Mouse (Mus musculus) midbrain, embryonic 13.5 days (tissue): ENCODE measurements around the gene Pmepa1. TPM values are rescaled to one million over a fixed set of nuclear protein-coding genes. Genes with fewer than 3 reads are reported as not detected.

Experiments
- ATAC-seq: fragments of 200-750 bp; cut with Nextera tagmentation; 2 replicates; pipeline ENCODE4 v1.8.0; 2017; ENCODE audit warnings: mild to moderate bottlenecking, moderate TSS enrichment, moderate library complexity
- H3K27ac ChIP-seq: fragments of 300-500 bp; sonication (generic); 2 replicates; pipeline ENCODE4 v1.5.1; 2015; ENCODE audit warnings: inconsistent platforms, mild to moderate bottlenecking, moderate library complexity
- H3K27me3 ChIP-seq: fragments of 300-500 bp; sonication (generic); 2 replicates; pipeline ENCODE4 v1.6.1; 2015; ENCODE audit warnings: mild to moderate bottlenecking, inconsistent platforms
- H3K36me3 ChIP-seq: fragments of 300-500 bp; sonication (generic); 2 replicates; pipeline ENCODE4 v1.6.1; 2015; ENCODE audit warnings: mild to moderate bottlenecking, inconsistent platforms
- H3K4me1 ChIP-seq: fragments of 300-500 bp; sonication (generic); replicated peaks from 2 replicates; pipeline ENCODE4 v1.6.1; 2015; ENCODE audit warnings: inconsistent platforms
- H3K4me2 ChIP-seq: fragments of 300-500 bp; sonication (generic); replicated peaks from 2 replicates; pipeline ENCODE4 v1.6.1; 2015; ENCODE audit warnings: moderate library complexity, mild to moderate bottlenecking, inconsistent platforms
- H3K4me3 ChIP-seq: fragments of 300-500 bp; sonication (generic); replicated peaks from 2 replicates; pipeline ENCODE4 v1.5.1; 2015; ENCODE audit warnings: mild to moderate bottlenecking, inconsistent platforms
- H3K9ac ChIP-seq: fragments of 300-500 bp; sonication (generic); replicated peaks from 2 replicates; pipeline ENCODE4 v1.6.1; 2015; ENCODE audit warnings: mild to moderate bottlenecking, inconsistent platforms
- H3K9me3 ChIP-seq: fragments of 300-500 bp; sonication (generic); 2 replicates; pipeline ENCODE4 v1.6.1; 2016; ENCODE audit warnings: mild to moderate bottlenecking, inconsistent platforms
- WGBS: fragments of 180-500 bp; shearing (Covaris S2); methylation state at CpG from one replicate; pipeline ENCODE4 v1.1.7; 2015; 5-methylcytosine and 5-hydroxymethylcytosine counted together
- polyA plus RNA-seq: library from polyadenylated mRNA; unstranded; fragments of >200 nt; fragmentation: Nextera tagmentation; extraction: Ambion mirVana; gene quantifications from 2 replicates; pipeline ENCODE4 v1.2.1, GENCODE M21; 2015

The Pmepa1 gene
- polyA plus RNA-seq: 3.9 and 4.7 TPM in 2 replicates

DNA sequence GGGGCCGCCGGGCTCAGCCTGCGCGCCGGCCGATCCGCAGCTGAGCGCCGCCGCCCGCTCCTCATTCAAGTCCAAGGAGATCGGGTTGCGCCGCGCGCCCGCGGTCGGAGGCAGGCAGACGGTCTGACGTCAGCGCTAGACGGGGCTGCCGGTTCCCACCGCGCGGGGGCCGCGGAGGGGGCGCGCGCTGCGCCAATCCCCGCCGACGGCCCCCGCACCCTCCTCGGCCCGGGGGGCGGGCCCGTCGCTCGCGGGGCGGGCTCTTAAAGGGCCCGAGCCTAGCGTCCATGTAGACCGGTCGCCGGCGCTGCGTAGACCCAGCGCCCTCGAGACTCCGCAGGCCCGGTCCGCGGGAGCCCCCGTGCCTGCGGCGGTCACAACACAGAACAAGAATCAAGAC is at the start of gene Pmepa1:
Gene Pmepa1 (minus strand): TSS at position 125 of the 400 bp plus-strand sequence.
- H3K36me3 ChIP-seq: no peaks in the 10 kb centered on the region
- H3K9me3 ChIP-seq: no peaks in the 10 kb centered on the region
- WGBS: under 1% methylated on average over 35 of the region's 61 CpGs
- peaks cover 48% of the 10 kb centered on the region for H3K4me1 ChIP-seq
- peak within 1 kb of the TSS; percentile 91 for H3K27ac ChIP-seq
- H3K4me3 ChIP-seq: peak within 1 kb of the TSS; percentile 97
- H3K9ac ChIP-seq: peak within 1 kb of the TSS; percentile 99
- 0 out of 2 replicates have a peak, but pooled peaks cover 3% of the 10 kb centered on the region for H3K27me3 ChIP-seq
- peak within 1 kb of the TSS; percentile 76 for H3K4me2 ChIP-seq
- ATAC-seq: peak; percentile 95

DNA sequence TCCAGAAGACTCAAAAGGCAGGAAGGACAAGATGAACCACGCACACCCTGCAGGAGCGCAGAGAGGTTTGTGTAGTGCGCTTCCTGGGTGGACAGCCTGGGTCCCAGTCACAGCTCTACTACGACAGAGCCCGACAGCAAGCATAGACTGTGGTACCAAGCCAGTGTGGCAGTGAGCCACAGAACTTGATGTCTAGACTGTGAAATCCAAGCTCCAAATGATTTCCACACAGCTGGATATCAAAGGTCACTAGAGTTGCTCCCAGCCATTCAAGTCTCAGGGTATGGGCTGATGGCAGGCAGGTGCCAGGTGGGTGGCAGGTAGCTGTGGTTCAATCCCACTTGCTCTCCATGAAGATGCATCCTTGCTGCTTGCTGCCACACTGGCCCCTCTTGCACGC is 45.4 kb upstream of the Pmepa1 start:
- 88% methylated on average over 6 of the region's 6 CpGs for WGBS
- Histone ChIP-seq H3K36me3 (no peaks in the 10 kb centered on the region), H3K4me3 (no peak overlapping the region), H3K27me3 (no peaks in the 10 kb centered on the region), H3K4me2 (no peak overlapping the region), H3K4me1 (no peaks in the 10 kb centered on the region), H3K9ac (no peak overlapping the region), H3K27ac (no peak overlapping the region), H3K9me3 (no peaks in the 10 kb centered on the region)
- ATAC-seq: no peak

- Histone ChIP-seq H3K4me1 (no peaks in the 10 kb centered on the region), H3K27ac (no peak overlapping the region), H3K4me2 (no peak overlapping the region), H3K36me3 (no peaks in the 10 kb centered on the region), H3K9ac (no peak overlapping the region), H3K9me3 (no peaks in the 10 kb centered on the region), H3K27me3 (no peaks in the 10 kb centered on the region), H3K4me3 (no peak overlapping the region)
- WGBS: 74% methylated on average over 2 of the region's 2 CpGs
- ATAC-seq: no peak
Observed at GRCm38 (mm10) chr2:173321194-173321593, 44.9 kb upstream of the Pmepa1 start.

DNA sequence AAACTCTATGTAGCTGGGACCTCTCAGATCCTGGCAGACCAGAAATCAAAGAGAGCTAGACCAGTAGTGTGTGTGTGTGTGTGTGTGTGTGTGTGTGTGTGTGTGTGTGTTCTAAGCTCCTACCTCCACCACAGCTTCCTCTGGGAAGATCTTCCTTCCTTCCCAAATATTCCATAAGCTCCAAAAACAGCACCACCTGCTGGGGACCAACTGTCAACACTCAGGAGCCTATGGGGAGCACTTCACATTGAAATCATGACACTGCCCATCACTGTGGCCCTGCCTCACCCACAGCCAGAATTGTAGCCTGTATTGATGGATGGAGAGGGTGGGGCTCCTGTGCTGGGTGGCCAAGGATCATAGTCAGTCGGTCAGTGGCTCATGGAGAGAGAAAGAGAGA is 38.0 kb upstream of the Pmepa1 start:
- no peaks in the 10 kb centered on the region for H3K27me3 ChIP-seq
- no peak overlapping the region for H3K4me3 ChIP-seq
- no peak overlapping the region for H3K4me2 ChIP-seq
- H3K4me1 ChIP-seq: no peaks in the 10 kb centered on the region
- no peak overlapping the region for H3K9ac ChIP-seq
- no CpG with 5 or more reads among the region's 1 CpGs for WGBS
- no peak overlapping the region for H3K27ac ChIP-seq
- H3K9me3 ChIP-seq: no peaks in the 10 kb centered on the region
- no peak for ATAC-seq
- H3K36me3 ChIP-seq: no peaks in the 10 kb centered on the region

DNA sequence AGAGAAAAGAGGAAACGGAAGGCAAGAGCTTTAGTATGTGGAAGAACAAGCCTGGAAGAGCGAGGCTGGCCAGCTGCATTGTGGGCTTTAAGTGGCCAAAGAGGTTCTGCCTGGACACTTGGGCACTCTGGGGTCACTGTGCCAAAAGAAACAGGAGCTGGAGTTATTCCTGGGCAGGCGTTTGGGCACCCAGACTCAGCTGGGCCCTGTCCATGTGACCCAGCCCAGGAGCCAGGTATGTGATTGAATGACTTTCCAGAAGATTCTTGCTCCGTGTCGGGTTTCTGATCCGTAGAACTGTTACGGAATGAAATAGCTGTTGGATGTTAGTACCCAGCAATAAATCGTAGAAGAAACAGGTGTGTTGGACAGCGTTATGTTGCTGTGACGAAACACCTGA is 32.2 kb upstream of the Pmepa1 start:
- H3K36me3 ChIP-seq: no peaks in the 10 kb centered on the region
- no peak overlapping the region for H3K9ac ChIP-seq
- H3K27me3 ChIP-seq: peaks cover 9% of the 10 kb centered on the region; the same call in 1 of the 2 replicates
- H3K4me3 ChIP-seq: no peak overlapping the region
- H3K9me3 ChIP-seq: no peaks in the 10 kb centered on the region
- H3K4me1 ChIP-seq: peaks cover 18% of the 10 kb centered on the region
- no peak for ATAC-seq
- no peak overlapping the region for H3K4me2 ChIP-seq
- H3K27ac ChIP-seq: no peak overlapping the region
- WGBS: 96% methylated on average over 10 of the region's 10 CpGs

- no peak overlapping the region for H3K4me3 ChIP-seq
- peak overlapping the region; percentile 36 for H3K4me2 ChIP-seq
- ATAC-seq: peak; percentile 38
- 0 out of 2 replicates have a peak overlapping the region, but pooled peaks have one; percentile 25 for H3K9ac ChIP-seq
- no peaks in the 10 kb centered on the region for H3K9me3 ChIP-seq
- H3K27me3 ChIP-seq: peaks cover 9% of the 10 kb centered on the region; the same call in 1 of the 2 replicates
- H3K27ac ChIP-seq: peak overlapping the region; percentile 31; the same call in 1 of the 2 replicates
- H3K4me1 ChIP-seq: peaks cover 18% of the 10 kb centered on the region
- no peaks in the 10 kb centered on the region for H3K36me3 ChIP-seq
- 17% methylated on average over 4 of the region's 4 CpGs for WGBS
Observed at GRCm38 (mm10) chr2:173307984-173308383, 31.7 kb upstream of the Pmepa1 start.

- 2% methylated on average over 16 of the region's 18 CpGs for WGBS
- peak; percentile 88 for ATAC-seq
- Histone ChIP-seq H3K36me3 (no peaks in the 10 kb centered on the region), H3K4me1 (peaks cover 18% of the 10 kb centered on the region), H3K9me3 (no peaks in the 10 kb centered on the region), H3K9ac (no peak overlapping the region), H3K27me3 (peaks cover 9% of the 10 kb centered on the region; the same call in 1 of the 2 replicates), H3K27ac (peak overlapping the region; percentile 45), H3K4me2 (peak overlapping the region; percentile 36), H3K4me3 (no peak overlapping the region)
Observed at GRCm38 (mm10) chr2:173307561-173307960, 31.2 kb upstream of the Pmepa1 start.

- H3K9ac ChIP-seq: no peak overlapping the region
- H3K36me3 ChIP-seq: no peaks in the 10 kb centered on the region
- no peak overlapping the region for H3K4me3 ChIP-seq
- peaks cover 9% of the 10 kb centered on the region; the same call in 1 of the 2 replicates for H3K27me3 ChIP-seq
- H3K9me3 ChIP-seq: no peaks in the 10 kb centered on the region
- H3K27ac ChIP-seq: peak overlapping the region; percentile 45
- peaks cover 20% of the 10 kb centered on the region for H3K4me1 ChIP-seq
- 37% methylated on average over 9 of the region's 11 CpGs for WGBS
- ATAC-seq: peak; percentile 82
- peak overlapping the region; percentile 36 for H3K4me2 ChIP-seq
Observed at GRCm38 (mm10) chr2:173306734-173307525, 30.6 kb upstream of the Pmepa1 start.

GRCm38 (mm10) chr2:173305011-173305410 is 28.7 kb upstream of the Pmepa1 start:
- Histone ChIP-seq H3K27ac (no peak overlapping the region), H3K4me3 (no peak overlapping the region), H3K9ac (no peak overlapping the region), H3K36me3 (no peaks in the 10 kb centered on the region), H3K9me3 (no peaks in the 10 kb centered on the region), H3K27me3 (peaks cover 9% of the 10 kb centered on the region; the same call in 1 of the 2 replicates), H3K4me2 (no peak overlapping the region), H3K4me1 (peaks cover 25% of the 10 kb centered on the region)
- 51% methylated on average over 12 of the region's 12 CpGs for WGBS
- ATAC-seq: no peak

GRCm38 (mm10) chr2:173300663-173301630 is 24.6 kb upstream of the Pmepa1 start:
- H3K4me3 ChIP-seq: no peak overlapping the region
- H3K9me3 ChIP-seq: no peaks in the 10 kb centered on the region
- no peak overlapping the region for H3K27ac ChIP-seq
- H3K27me3 ChIP-seq: peaks cover 4% of the 10 kb centered on the region; the same call in 1 of the 2 replicates
- 71% methylated on average over 28 of the region's 28 CpGs for WGBS
- no peaks in the 10 kb centered on the region for H3K36me3 ChIP-seq
- H3K9ac ChIP-seq: no peak overlapping the region
- ATAC-seq: no peak
- no peak overlapping the region for H3K4me2 ChIP-seq
- peaks cover 7% of the 10 kb centered on the region; the same call in 1 of the 2 replicates for H3K4me1 ChIP-seq

GRCm38 (mm10) chr2:173296408-173296807 is 20.1 kb upstream of the Pmepa1 start:
- Histone ChIP-seq H3K36me3 (no peaks in the 10 kb centered on the region), H3K4me1 (0 out of 2 replicates have a peak, but pooled peaks cover 3% of the 10 kb centered on the region), H3K9me3 (no peaks in the 10 kb centered on the region), H3K27me3 (no peaks in the 10 kb centered on the region), H3K4me2 (no peak overlapping the region), H3K27ac (no peak overlapping the region), H3K9ac (no peak overlapping the region), H3K4me3 (no peak overlapping the region)
- ATAC-seq: no peak
- 92% methylated on average over 9 of the region's 9 CpGs for WGBS
